Mouse (Mus musculus) bone marrow, adult 2 months (tissue): ENCODE data around the gene Fbxl17. TPM values are rescaled to one million over a fixed set of nuclear protein-coding genes. Genes with fewer than 3 reads are reported as not detected.
A peak's percentile ranks its signal among the peaks of the same experiment; 100 is the strongest.

Source experiments
- H3K27ac ChIP-seq: fragments of 200-500 bp; 2 replicates; pipeline ENCODE4 v1.5.1; 2012; ENCODE audit warnings: low read depth, mild to moderate bottlenecking, control low read depth, inconsistent platforms, low read length; ENCODE audit not compliant: control insufficient read depth, poor library complexity, insufficient read depth
- H3K4me1 ChIP-seq: fragments of 200-500 bp; 2 replicates; pipeline ENCODE4 v1.6.1; 2011; ENCODE audit warnings: low read length; ENCODE audit not compliant: control insufficient read depth, insufficient read depth
- H3K4me3 ChIP-seq: fragments of 200-500 bp; replicated peaks from 2 replicates; pipeline ENCODE3; 2011; ENCODE audit warnings: mild to moderate bottlenecking, low read depth, low read length, control low read depth; ENCODE audit not compliant: control insufficient read depth
- CTCF ChIP-seq: fragments of 200-500 bp; IDR thresholded peaks from 2 replicates; pipeline ENCODE4 v1.5.1; 2011; ENCODE audit warnings: low read length, control low read depth; ENCODE audit not compliant: control insufficient read depth, insufficient read depth
- POLR2A ChIP-seq: fragments of 200-500 bp; IDR thresholded peaks from 2 replicates; pipeline ENCODE4 v1.6.1; 2011; ENCODE audit warnings: low read depth, mild to moderate bottlenecking, control low read depth, low read length, borderline replicate concordance; ENCODE audit not compliant: control insufficient read depth
- WGBS: fragments of 180-500 bp; shearing (Covaris S2); methylation state at CpG from one replicate; pipeline ENCODE4 v1.1.7; 2018; 5-methylcytosine and 5-hydroxymethylcytosine counted together
- polyA plus RNA-seq: library from polyadenylated mRNA; stranded (reverse); fragments of >200 nt; gene quantifications from 2 replicates; pipeline ENCODE4 v1.2.4, GENCODE M21; 2011; ENCODE audit warnings: low replicate concordance; ENCODE audit not compliant: missing spikeins, insufficient read depth, insufficient read length

The Fbxl17 gene
- polyA plus RNA-seq, 1 experiment, result 10.7 TPM

GRCm38 (mm10) chr17:63350876-63351509 is 148.8 kb downstream of the Fbxl17 start:
- Histone ChIP-seq H3K27ac (no peak overlapping the region), H3K4me3 (no peak overlapping the region), H3K4me1 (no peaks in the 10 kb centered on the region)
- 87% methylated on average over 4 of the region's 4 CpGs for WGBS
- TF ChIP-seq POLR2A, result no peak
- no peak for TF ChIP-seq CTCF

- TF ChIP-seq POLR2A (no peak), CTCF (no peak)
- WGBS, result 46% methylated on average over 5 of the region's 5 CpGs
- Histone ChIP-seq H3K4me3 (no peak overlapping the region), H3K4me1 (no peaks in the 10 kb centered on the region), H3K27ac (no peak overlapping the region)
Measured at GRCm38 (mm10) chr17:63344101-63344500, 155.7 kb downstream of the Fbxl17 start.

GRCm38 (mm10) chr17:63343076-63343475 is 156.7 kb downstream of the Fbxl17 start:
- 89% methylated on average over 4 of the region's 4 CpGs for WGBS
- no peak overlapping the region for H3K27ac ChIP-seq
- no peak overlapping the region for H3K4me3 ChIP-seq
- H3K4me1 ChIP-seq, result no peaks in the 10 kb centered on the region
- TF ChIP-seq POLR2A, result no peak
- no peak for TF ChIP-seq CTCF

DNA sequence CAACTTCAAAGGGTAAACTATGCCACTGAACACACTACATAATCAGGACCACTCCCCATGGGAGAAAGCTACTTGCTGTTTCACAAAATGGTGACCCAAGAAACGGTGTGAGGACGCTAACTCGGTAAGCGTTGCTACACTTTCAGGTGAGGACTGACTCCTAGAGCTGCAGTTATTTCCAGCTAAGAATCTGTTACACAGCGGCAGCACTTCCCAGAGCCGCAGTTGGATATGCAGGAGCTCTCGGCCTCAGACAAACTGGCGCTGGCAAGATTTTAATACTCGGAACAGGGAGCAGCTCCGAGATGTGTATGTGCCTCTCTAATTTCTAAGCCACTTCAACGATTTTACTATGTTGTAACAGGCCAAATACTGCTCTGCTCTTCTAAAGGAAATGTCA is 157.4 kb downstream of the Fbxl17 start:
- WGBS, result 90% methylated on average over 11 of the region's 11 CpGs
- no peak overlapping the region for H3K4me3 ChIP-seq
- no peak for TF ChIP-seq CTCF
- no peak for TF ChIP-seq POLR2A
- no peaks in the 10 kb centered on the region; the same call in 1 of the 2 replicates for H3K4me1 ChIP-seq
- H3K27ac ChIP-seq, result no peak overlapping the region

GRCm38 (mm10) chr17:63341203-63341602 is 158.6 kb downstream of the Fbxl17 start:
- WGBS, result 74% methylated on average over 3 of the region's 3 CpGs
- Histone ChIP-seq H3K27ac (no peak overlapping the region), H3K4me1 (no peaks in the 10 kb centered on the region; the same call in 1 of the 2 replicates), H3K4me3 (no peak overlapping the region)
- TF ChIP-seq CTCF (no peak), POLR2A (no peak)

- 83% methylated on average over 2 of the region's 2 CpGs for WGBS
- TF ChIP-seq POLR2A, result no peak
- TF ChIP-seq CTCF, result no peak
- H3K4me1 ChIP-seq, result no peaks in the 10 kb centered on the region
Measured at GRCm38 (mm10) chr17:63328888-63329287, 170.9 kb downstream of the Fbxl17 start.

DNA sequence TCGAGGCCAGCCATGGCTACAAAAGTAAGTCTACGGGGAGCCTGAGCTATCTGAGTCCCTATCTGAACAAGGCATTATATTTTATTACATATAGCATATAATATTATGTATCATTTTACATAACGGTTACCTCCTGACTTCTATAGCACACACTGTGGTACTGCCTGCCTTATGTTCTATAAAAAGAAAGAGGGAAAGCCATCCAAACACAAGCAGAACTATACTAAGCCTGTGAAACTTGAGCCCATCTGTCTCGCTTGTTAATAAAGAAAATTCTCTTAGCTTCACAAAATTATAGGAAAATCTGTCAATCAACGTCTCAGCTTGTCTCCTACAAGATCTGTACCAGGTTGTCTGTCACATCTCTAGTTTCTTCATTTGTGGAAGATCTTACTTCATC is 173.6 kb downstream of the Fbxl17 start:
- Histone ChIP-seq H3K4me1 (no peaks in the 10 kb centered on the region; the same call in 1 of the 2 replicates), H3K27ac (no peak overlapping the region), H3K4me3 (no peak overlapping the region)
- WGBS, result 84% methylated on average over 5 of the region's 5 CpGs
- TF ChIP-seq CTCF, result no peak
- TF ChIP-seq POLR2A, result no peak

More at GRCm38 (mm10) chr17:63328888-63329287, 170.9 kb downstream of the Fbxl17 start:
- Histone ChIP-seq H3K4me3 (no peak overlapping the region), H3K27ac (no peak overlapping the region)

DNA sequence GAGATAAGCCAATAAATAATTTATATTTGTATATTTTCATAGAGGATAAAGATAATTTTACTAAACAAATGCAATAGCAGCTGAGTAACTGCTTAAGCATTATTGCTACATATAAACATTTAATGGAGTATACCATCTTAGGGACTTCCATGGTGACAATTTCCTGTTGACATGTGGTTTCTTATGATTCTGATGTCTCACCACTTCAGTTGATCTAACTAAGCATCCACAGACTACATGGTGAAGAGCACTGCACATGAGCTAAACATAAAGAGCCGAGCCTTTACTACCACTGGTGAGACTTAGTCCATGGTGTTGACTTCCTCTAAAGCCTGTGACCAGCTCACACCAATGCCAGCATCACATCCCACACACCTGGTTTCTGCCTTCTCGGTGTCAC is 175.1 kb downstream of the Fbxl17 start:
- Histone ChIP-seq H3K4me1 (no peaks in the 10 kb centered on the region; the same call in 1 of the 2 replicates), H3K27ac (no peak overlapping the region), H3K4me3 (no peak overlapping the region)
- 91% methylated on average over 2 of the region's 2 CpGs for WGBS
- TF ChIP-seq CTCF, result no peak
- TF ChIP-seq POLR2A, result no peak

DNA sequence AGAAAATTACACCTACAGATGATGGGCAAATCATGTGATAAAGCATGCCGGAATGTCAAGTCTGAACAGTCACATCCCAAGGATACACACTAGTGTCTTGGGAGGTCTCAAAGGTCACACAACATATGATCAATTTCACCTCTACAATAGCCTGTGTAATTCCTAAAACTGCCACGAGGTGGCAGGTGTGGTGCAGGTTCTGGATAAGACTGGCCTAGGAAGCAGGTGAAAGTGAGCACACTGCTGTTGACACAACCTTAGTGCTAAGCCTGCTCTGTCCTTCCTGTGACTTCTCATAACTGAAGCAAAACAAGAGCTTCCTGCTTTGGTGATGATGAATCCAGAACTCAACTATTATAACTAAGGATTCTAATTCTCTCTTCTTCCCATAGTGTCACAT is 175.8 kb downstream of the Fbxl17 start:
- Histone ChIP-seq H3K4me1 (peaks cover 2% of the 10 kb centered on the region; the same call in 1 of the 2 replicates), H3K4me3 (no peak overlapping the region), H3K27ac (no peak overlapping the region)
- WGBS, result 40% methylated on average over 2 of the region's 2 CpGs
- TF ChIP-seq POLR2A, result no peak
- peak; percentile 86 for TF ChIP-seq CTCF
